Mouse (Mus musculus) kidney, adult 18-20 months (tissue): ENCODE measurements around the gene Mex3b.

Source experiments
- DNase-seq: peaks from one replicate; pipeline ENCODE4 v3.0.0; 2021

Mex3b gene

DNA sequence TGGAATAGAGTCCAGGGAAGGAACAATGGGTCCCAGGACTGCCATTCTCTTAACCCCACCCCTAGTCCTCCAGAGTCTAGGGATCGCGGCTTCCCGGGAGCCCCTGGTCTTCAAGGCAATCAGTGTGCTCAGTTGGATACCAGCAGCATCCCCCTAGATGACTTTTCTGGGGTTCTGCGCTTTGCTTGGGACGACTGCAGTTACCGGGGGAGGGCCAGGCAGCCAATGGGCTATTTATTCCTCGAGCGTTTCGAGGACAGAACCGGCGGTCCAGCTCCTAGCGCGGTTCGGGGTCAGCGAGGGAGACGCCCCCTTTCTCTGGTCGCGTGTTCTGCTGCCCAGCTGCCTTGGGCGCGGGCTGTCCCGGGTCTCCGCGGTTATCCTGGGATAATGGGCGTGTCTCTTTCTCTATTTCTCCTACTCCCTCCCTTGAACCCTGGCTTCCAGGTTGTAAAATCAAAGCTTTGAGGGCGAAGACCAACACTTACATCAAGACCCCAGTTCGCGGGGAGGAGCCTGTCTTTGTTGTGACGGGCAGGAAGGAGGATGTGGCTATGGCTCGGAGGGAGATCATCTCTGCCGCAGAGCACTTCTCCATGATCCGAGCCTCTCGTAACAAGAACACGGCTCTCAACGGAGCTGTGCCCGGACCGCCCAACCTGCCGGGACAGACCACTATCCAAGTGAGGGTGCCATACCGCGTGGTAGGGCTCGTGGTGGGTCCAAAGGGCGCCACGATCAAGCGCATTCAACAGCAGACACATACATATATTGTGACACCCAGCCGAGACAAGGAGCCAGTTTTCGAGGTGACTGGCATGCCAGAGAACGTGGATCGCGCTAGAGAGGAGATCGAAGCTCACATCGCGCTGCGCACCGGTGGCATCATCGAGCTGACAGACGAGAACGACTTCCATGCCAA, 1.4 kb downstream of the Mex3b start:
- peak; percentile 32 for DNase-seq

DNA sequence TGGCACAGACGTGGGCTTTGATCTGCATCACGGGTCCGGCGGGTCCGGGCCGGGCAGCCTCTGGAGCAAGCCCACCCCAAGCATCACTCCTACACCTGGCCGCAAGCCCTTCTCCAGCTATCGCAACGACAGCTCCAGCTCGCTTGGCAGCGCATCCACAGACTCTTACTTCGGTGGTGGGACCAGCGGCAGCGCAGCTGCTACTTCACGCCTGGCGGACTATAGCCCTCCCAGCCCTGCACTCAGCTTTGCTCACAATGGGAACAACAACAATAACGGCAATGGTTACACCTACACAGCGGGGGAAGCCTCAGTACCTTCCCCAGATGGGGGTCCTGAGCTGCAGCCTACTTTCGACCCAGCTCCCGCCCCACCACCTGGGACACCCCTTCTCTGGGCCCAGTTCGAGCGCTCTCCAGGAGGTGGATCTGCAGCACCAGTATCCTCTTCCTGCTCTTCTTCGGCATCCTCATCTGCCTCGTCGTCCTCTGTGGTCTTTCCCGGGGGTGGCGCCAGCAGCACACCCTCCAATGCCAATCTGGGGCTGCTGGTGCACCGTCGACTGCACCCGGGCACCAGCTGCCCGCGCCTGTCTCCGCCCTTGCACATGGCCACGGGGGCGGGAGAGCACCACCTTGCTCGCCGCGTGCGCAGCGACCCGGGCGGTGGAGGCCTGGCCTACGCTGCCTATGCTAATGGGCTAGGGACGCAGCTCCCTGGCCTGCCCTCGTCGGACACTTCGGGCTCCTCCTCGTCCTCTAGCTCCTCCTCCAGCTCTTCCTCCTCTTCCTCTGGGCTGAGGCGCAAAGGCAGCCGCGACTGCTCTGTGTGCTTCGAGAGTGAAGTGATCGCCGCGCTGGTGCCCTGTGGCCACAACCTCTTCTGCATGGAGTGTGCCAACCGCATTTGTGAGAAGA, 2.4 kb downstream of the Mex3b start:
- DNase-seq: peak; percentile 71

DNA sequence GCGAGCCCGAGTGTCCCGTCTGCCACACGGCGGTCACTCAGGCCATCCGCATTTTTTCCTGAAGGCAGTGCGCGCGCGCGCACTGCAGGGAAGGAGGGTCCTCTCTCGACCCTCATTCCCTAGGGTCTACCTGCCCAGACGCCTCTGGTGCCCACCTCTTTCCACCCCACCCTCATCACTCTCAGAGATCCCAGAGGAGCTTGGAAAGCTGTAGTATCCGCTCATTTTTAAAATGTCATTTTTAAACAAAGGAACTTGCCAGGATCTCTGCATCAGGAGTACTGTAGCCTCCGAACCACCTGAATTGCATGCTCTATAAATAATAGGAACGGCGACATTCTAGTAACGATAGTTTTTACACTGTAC, 3.0 kb downstream of the Mex3b start:
- DNase-seq: no peak

DNA sequence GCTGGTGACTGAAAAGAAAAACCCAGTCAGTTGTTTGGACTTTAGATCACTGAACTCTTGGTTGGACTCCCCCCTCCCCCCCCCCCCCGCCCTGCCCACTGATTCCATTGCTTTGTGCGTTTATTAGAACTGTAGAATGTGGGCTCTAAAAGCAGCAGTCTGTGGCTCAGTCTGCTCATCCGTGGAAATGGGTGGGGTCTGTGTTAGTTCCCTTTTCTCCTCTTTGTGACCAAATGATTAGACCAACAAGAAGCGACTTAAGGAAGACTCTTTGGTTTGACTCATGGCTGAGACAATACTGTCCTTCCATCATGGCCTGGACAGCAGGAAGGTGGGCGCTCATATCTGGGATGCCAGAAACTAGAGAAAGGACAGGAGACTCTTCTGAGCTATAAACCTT, 9.4 kb downstream of the Mex3b start:
- DNase-seq: no peak

DNA sequence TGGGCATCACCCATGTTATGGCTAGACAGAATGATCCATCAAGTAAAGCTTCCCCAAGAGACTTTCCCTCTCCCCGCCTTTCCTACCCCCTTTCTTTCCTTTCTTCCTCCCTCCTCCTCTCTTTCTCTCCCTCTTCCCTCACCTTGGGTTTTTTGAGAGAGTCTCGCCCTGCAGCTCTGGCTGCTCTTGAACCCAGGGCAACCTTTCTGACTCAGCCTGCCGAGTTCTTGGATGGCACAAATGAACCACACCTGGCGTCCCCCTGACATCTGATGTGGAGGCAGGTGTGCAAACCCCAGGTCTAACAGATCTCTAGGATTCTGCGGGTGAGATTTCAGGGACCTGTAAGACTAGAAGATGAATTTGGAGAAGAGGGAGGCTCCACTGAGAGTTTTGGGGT, 12.9 kb downstream of the Mex3b start:
- no peak for DNase-seq

DNA sequence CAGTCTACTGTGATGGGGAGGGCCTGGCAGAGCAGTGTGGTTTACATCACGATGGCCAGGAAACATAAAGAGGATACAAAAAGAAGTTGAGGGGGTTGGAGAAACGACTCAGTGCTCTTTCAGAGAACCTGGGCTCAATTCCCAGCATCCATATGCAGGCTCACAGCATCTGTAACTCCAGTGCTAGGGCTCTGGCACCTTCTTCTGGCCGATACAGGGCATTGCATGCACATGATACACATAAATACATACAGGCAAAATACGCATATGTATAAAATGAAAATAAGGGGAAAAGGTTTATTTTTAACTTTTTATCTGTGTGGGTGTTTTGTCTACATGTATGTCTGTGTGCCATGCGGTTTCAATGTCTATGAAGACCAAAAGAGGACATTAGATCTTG, 13.6 kb downstream of the Mex3b start:
- no peak for DNase-seq

DNA sequence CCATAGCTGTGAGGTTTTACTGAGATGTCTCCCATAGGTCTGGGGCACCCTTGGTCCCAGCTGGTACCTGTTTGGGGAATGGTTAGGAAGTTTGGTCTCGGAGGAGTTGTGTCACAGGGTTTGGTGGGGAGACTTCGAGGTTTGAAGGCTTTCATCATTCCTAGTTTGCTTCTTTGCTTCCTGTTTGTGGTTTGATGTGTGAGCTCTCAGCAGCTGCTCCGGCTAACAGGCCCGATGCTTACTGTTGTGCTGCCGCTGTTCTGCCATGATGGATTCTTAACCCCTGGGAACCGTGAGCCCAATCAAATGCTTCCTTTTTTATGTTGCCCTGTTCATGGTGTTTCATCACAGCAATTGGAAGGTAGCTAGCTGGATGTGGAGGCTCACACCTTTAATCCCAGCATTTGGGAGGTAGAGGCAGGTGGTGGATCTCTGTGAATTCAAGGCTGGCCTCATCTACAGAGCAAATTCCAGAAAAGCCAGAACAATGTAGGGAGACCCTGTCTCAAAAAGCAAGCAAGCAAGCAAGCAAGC, 23.3 kb downstream of the Mex3b start:
- DNase-seq: no peak

DNA sequence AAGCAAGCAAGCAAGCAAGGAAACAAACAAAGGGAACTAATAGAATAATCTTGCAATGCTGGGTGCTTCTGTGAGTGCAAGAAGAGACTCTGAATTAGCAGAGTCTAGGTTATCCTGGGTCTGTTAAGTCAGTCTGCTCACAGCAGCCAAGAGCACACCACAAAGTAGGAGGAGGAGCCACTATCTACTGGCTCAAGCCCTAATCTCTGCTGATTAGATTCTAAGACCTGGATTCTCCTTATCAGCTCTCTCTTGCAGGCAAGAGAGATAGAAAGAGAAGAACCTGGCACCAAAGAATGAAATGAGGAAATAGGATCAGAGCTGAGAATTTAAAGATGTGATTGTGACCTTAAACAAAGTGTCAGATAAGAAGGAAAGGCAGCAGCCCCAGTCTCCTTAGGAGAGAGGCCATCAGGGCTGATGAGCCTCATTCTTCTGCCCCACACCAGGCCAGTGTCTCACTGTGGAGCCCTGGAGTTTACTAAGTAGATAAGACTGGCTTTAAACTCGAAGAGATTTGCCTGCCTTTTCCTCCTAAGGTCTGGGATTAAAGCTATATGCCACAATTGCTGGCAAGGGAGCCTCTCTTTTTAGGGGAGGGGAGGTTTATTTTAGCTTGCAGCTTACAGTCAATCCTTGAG, 23.9 kb downstream of the Mex3b start:
- DNase-seq: no peak

DNA sequence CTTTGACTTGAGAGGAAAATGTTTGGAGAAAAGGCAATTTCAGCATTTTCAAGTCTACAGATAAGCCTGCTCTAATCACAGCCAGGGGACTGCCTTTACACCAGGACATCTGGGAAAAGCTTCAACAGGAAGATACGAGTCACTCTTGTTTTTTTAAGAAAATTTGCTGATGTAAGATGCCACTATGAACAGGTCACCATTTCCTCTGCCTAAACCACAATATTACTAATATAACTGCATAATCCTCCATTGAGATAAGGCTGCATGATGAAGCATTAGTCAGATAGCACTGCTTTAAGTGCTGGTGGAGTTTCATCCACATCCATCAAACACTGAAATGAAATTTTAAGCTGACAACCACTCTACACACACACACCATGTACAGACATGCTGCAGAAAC, 27.2 kb downstream of the Mex3b start:
- no peak for DNase-seq

DNA sequence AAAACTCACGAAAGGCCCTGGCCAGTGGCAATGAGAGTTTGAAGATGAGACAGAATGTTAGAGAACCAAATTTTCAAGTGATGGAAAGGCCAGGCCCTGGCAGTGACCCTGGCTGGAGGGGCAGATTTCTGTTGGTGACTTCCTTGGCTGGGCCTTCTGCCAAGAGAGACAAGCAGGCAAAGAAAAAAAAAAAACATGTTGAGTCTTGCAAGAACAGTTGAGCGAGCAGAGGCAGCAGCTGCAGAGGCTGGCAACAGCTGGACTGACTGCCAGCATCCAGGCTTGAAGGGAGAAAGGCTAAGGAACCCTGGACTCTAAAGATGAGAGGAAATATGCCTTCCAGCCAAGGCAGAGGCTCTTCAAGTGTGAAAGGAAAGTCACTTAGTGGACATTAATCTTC, 28.5 kb downstream of the Mex3b start:
- no peak for DNase-seq

DNA sequence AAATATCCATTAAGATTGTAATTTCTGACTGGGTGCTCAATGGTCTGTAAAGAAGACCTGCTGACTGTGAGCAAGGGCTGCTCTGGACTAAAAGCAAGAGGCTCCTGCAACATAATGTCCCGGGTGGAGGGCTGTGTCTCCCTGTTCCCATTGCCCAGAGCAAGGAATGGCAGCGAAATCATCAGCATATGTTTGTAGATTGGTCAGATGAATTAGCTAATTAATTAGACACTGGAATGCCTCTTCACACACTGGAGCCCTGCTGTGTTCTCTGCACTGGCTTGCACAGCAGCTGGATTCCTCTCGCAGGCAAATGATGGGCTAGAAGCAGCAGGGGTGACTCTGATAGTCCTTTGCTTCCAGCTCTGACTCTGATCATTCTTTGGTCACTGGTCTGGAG, 29.6 kb downstream of the Mex3b start:
- no peak for DNase-seq

DNA sequence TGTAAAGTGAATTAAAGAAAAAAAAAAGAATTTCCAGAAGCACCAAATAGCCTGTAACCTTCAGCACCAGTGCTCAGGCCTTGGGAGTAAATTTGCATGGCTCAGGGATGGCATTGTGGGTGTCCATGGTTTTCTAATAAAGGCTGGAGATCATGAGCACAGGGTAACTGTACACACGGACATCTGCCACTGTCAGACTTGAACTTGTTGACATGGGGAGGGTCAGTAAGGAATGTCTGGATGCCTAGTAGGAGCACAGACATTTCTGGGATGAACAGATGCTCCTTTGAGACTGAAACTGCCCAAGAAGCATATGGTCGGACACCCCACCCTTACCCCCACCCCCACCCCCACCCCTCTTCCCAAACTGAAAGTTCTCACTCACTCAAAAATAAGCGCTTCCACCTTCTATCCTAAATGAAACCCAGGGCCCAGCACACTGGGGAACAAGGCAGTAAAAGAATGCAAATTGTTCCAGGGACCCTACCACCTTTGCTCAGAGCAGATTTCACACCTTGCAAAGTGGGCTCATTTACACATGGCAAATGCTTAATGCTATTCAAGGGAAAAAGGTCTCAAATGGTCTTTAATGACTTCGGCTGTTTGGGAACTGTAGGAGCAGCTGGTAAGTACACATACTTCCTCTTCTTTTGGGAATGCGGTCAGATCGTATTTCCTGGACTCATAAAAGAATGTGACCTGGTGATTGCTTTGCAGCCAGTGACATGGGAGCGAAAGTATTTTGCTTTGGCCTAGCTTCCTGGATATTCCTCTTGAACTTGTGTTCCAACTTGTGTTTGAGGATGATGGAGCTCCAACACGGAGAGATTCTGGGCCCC, 32.5 kb downstream of the Mex3b start:
- DNase-seq: no peak

DNA sequence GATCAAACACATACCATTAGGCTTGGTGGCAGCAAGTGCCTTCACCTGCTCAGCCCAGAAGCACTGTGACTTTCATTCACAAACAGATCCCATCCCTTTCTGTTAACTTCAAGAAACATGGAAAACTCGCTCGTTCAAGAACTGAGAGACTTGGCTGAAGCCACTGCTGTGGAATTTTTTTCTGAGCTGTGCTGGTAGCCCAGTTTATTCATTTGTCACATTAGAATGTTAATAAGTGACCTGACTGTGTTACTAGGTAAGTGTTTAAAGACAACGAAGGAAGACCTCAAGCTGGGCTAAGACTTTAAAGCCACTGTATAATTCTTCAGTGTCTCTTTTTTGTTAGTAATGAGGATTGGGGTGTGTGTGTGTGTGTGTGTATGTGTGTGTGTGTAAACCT, 35.9 kb downstream of the Mex3b start:
- peak; percentile 38 for DNase-seq

DNA sequence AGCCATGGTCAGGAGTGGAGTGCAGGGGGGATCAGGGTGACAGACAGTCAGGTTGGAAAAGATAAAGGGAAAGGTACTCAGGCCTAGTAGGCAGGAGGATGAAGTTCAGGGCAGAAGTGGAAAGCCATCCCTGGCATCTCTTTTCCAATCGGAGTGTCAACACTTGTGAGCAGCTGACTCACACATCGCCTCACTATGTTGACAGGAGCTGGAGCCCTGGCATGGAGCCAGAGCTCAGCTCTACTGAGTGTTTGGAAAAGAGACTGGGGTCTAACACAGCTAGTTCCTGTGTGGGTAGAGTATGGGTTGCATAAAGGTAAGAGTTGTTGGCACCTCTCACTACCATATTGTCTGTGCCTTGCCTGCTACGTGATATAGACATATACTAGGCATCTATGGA, 38.4 kb downstream of the Mex3b start:
- no peak for DNase-seq

DNA sequence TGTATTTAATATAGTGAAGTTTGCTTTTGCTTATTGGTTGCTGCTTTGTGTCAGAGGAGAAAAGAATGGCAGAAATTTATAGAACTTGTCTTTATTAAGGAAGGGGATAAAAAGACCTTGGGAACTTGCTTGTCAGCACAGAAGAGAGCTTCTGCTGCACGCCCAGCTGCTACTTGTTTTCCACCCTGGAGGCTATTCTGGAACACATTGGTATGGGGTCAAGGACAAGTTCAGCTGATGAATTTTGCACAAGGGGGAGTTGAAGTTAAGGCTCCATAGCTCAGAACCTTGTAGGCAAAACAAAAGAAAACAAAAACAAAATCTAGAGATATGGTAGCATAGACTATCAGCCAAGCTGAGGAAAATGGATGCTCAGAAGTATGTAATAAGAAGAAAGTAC, 39.9 kb downstream of the Mex3b start:
- DNase-seq: no peak

DNA sequence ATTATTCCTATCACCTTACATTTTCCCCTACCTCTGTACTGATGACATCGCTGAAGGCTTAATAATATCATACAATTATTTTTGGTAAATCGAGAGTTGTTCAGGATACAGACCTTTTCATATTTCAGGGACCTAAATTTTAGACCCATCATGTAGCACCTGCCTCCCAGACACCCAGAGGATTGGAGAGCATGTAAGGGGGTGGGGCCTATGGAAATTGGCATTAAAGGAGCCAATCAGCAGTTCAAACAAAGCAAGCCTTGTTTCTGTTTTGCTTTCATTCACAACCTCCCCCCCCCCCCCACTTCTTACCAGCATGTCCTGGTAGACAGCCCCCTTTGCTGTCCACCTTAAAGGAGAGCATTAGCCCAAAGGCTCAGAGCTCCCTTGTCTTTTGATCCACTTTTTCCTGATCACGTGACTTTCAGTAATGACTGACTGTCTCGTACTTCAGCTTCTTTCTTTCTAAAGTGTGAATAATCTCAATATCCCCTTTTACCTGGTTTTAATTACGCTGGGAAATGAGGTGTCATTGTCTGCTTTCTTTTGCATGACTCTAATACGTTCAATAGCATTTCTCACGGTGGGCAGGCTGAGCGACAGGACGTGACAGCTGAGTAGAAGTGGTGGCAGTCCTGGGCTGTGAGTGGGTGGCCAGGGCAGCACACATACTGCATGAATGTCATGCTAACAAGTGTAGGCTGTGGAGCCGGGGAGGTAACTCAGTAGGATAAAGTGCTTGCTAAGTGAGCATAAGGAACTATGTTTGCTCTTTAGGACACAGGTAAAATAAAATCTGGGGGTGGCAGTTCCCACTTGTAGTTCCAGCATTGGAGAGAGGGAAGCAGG, 43.6 kb downstream of the Mex3b start:
- DNase-seq: no peak

DNA sequence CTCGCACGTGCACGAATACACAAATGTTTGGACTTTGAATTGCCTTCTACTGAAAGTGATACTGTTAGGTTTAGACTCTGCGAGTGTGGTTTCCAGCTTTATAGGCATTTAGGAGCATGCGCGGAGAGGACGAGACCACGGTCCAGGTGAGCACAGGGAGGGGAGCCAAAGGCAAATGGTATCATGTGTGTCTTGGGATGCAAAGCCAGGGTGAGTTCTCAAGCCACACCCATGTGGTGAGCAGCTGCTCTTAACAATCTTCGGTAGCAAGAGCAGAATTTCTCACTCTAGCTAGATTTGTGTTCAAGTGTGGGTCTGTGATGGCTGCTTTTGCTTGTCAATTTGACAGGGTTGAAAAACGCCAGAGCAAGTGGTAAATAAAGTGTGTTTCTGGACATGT, 44.4 kb downstream of the Mex3b start:
- DNase-seq: no peak

DNA sequence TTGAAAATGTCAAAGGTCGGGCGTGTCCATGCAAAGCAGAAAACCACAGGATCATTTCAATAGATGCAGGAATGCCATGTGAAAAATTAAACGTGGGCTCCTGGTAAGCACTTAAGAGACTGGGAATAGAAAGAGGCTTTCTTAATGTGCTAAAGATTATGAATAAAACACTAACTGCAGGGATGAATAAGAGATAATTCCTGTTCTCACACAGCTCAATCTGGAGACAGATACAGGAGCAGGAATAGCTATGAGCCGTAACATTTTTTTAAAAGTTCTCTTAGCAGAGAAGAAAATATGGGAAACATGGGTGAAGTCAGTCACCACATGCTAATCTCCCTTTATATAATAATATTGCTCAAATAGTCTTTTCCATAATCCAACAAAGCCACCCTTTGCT, 47.2 kb downstream of the Mex3b start:
- DNase-seq: no peak
